Mouse (Mus musculus) right cerebral cortex, postnatal 36 days (tissue): ENCODE measurements around the gene Mvb12a.
"Not testable (repeated sequence)": the region's sequence is repeated elsewhere in the genome, so short reads cannot be mapped to it uniquely, and the experiment has no call there.

ENCODE experiments used
- DNase-seq, 2 experiments: peaks; one replicate each; pipeline ENCODE4 v3.0.0; 2022; ENCODE audit warnings: low spot score in 2 of 2, mixed read lengths in 1 of 2

Gene Mvb12a

GRCm38 (mm10) chr8:71542632-71543343, at the start of gene Mvb12a:
TSS of gene Mvb12a (plus strand) at chr8:71542922.
- peak; percentile 98 to 99 for DNase-seq

- DNase-seq, result peak in 1 of 2 experiments; percentile 59
Measured at GRCm38 (mm10) chr8:71495039-71495438, 47.7 kb upstream of the Mvb12a start.

- DNase-seq, result no peak
Measured at GRCm38 (mm10) chr8:71495811-71496210, 46.9 kb upstream of the Mvb12a start.

GRCm38 (mm10) chr8:71496481-71496880, 46.2 kb upstream of the Mvb12a start:
- DNase-seq, result no peak

- no peak for DNase-seq
Measured at GRCm38 (mm10) chr8:71497077-71497645, 45.6 kb upstream of the Mvb12a start.

GRCm38 (mm10) chr8:71497881-71498501, 44.7 kb upstream of the Mvb12a start:
- DNase-seq, result no peak

GRCm38 (mm10) chr8:71498816-71499690, 43.7 kb upstream of the Mvb12a start:
- no peak for DNase-seq

GRCm38 (mm10) chr8:71504349-71504748, 38.4 kb upstream of the Mvb12a start:
- no peak for DNase-seq

GRCm38 (mm10) chr8:71505326-71505725, 37.4 kb upstream of the Mvb12a start:
- DNase-seq, result no peak

- no peak for DNase-seq
Measured at GRCm38 (mm10) chr8:71505979-71506378, 36.7 kb upstream of the Mvb12a start.

GRCm38 (mm10) chr8:71507589-71508104, 35.1 kb upstream of the Mvb12a start:
- DNase-seq, result peak; percentile 74 to 81

GRCm38 (mm10) chr8:71509316-71509715, 33.4 kb upstream of the Mvb12a start:
- DNase-seq, result no peak

GRCm38 (mm10) chr8:71511644-71512043, 31.1 kb upstream of the Mvb12a start, which contains the start of gene Plvap:
TSS of gene Plvap (minus strand) at chr8:71511752.
- no peak for DNase-seq

- DNase-seq, result no peak
Measured at GRCm38 (mm10) chr8:71513018-71513754, 29.5 kb upstream of the Mvb12a start.

- DNase-seq, result no peak
Measured at GRCm38 (mm10) chr8:71515043-71515442, 27.7 kb upstream of the Mvb12a start.

GRCm38 (mm10) chr8:71516786-71517185, 25.9 kb upstream of the Mvb12a start:
- no peak for DNase-seq

- DNase-seq, result not testable (repeated sequence)
Measured at GRCm38 (mm10) chr8:71519037-71519825, 23.5 kb upstream of the Mvb12a start.

GRCm38 (mm10) chr8:71521634-71522033, 21.1 kb upstream of the Mvb12a start:
- peak; percentile 81 to 84 for DNase-seq

GRCm38 (mm10) chr8:71525226-71526050, 17.3 kb upstream of the Mvb12a start, which contains the start of gene Ccdc194:
TSS of gene Ccdc194 (minus strand) at chr8:71525711.
- no peak for DNase-seq
